Mouse (Mus musculus) kidney, postnatal 10 days (tissue): ENCODE data around the gene Eya2.
"Not testable (repeated sequence)": the region's sequence is repeated elsewhere in the genome, so short reads cannot be mapped to it uniquely, and the experiment has no call there.

ENCODE experiments used
- DNase-seq: peaks from one replicate; pipeline ENCODE4 v3.0.0; 2021; ENCODE audit warnings: mixed read lengths

Eya2 gene

GRCm38 (mm10) chr2:165594907-165595675, at the start of gene Eya2:
Gene Eya2, plus strand, starts transcription at chr2:165595032.
- DNase-seq, result peak; percentile 47

- DNase-seq, result no peak
Observed at GRCm38 (mm10) chr2:165545687-165546086, 49.1 kb upstream of the Eya2 start.

- DNase-seq, result no peak
Observed at GRCm38 (mm10) chr2:165546341-165546740, 48.5 kb upstream of the Eya2 start.

GRCm38 (mm10) chr2:165547410-165547809, 47.4 kb upstream of the Eya2 start:
- peak; percentile 73 for DNase-seq

GRCm38 (mm10) chr2:165548627-165549026, 46.2 kb upstream of the Eya2 start:
- no peak for DNase-seq

GRCm38 (mm10) chr2:165550410-165550809, 44.4 kb upstream of the Eya2 start:
- DNase-seq, result not testable (repeated sequence)

GRCm38 (mm10) chr2:165554066-165554465, 40.8 kb upstream of the Eya2 start:
- DNase-seq, result no peak

GRCm38 (mm10) chr2:165557278-165557677, 37.6 kb upstream of the Eya2 start:
- DNase-seq, result no peak

GRCm38 (mm10) chr2:165558916-165559315, 35.9 kb upstream of the Eya2 start:
- DNase-seq, result peak; percentile 44

GRCm38 (mm10) chr2:165559506-165560235, 35.2 kb upstream of the Eya2 start:
- no peak for DNase-seq

- no peak for DNase-seq
Observed at GRCm38 (mm10) chr2:165561861-165562260, 33.0 kb upstream of the Eya2 start.

- peak; percentile 43 for DNase-seq
Observed at GRCm38 (mm10) chr2:165563298-165564058, 31.4 kb upstream of the Eya2 start.

GRCm38 (mm10) chr2:165564101-165564500, 30.7 kb upstream of the Eya2 start:
- DNase-seq, result peak; percentile 22

GRCm38 (mm10) chr2:165564620-165565019, 30.2 kb upstream of the Eya2 start:
- DNase-seq, result no peak

GRCm38 (mm10) chr2:165566898-165567297, 27.9 kb upstream of the Eya2 start:
- no peak for DNase-seq

GRCm38 (mm10) chr2:165567820-165568219, 27.0 kb upstream of the Eya2 start:
- no peak for DNase-seq

GRCm38 (mm10) chr2:165568911-165569310, 25.9 kb upstream of the Eya2 start:
- DNase-seq, result no peak

GRCm38 (mm10) chr2:165571216-165571778, 23.5 kb upstream of the Eya2 start:
- peak; percentile 40 for DNase-seq

GRCm38 (mm10) chr2:165583044-165583443, 11.8 kb upstream of the Eya2 start:
- DNase-seq, result no peak

GRCm38 (mm10) chr2:165583518-165583917, 11.3 kb upstream of the Eya2 start:
- no peak for DNase-seq

GRCm38 (mm10) chr2:165584563-165584962, 10.3 kb upstream of the Eya2 start:
- no peak for DNase-seq

- DNase-seq, result no peak
Observed at GRCm38 (mm10) chr2:165590742-165591141, 4.1 kb upstream of the Eya2 start.

GRCm38 (mm10) chr2:165593763-165594162, 1.1 kb upstream of the Eya2 start:
- no peak for DNase-seq
